Mouse (Mus musculus): ENCODE measurements at regions not wholly inside any gene's neighbourhood (a gene's known extent, or its start where the extent isn't known, plus 50 kb on each side); places are given as distances from the start of the nearest gene placed in this dataset.

- no peak overlapping the region for H3K9ac ChIP-seq (ENCODE audit: low read length)
- no peaks in the 10 kb centered on the region for H3K9me3 ChIP-seq (replicated peaks; ENCODE audit: control insufficient read depth, low read length)
- H3K36me3 ChIP-seq (ENCODE audit: control insufficient read depth, insufficient read depth, low read length): no peaks in the 10 kb centered on the region
- no peak overlapping the region for H3K27ac ChIP-seq (ENCODE audit: low read length)
- H3K4me1 ChIP-seq (ENCODE audit: control insufficient read depth, insufficient read depth, low read length): no peaks in the 10 kb centered on the region
- 37% methylated on average over 9 of the region's 9 CpGs for WGBS
- no peak for ATAC-seq (ENCODE audit: insufficient read depth, low FRiP score)
- H3K4me2 ChIP-seq (ENCODE audit: low read depth, low read length): no peak overlapping the region
- no peak overlapping the region for H3K4me3 ChIP-seq (replicated peaks; ENCODE audit: low read length)
- H3K27me3 ChIP-seq (ENCODE audit: control insufficient read depth, insufficient read depth, low read length): no peaks in the 10 kb centered on the region
Observed at GRCm38 (mm10) chr4:62823555-62824250, 141.7 kb upstream of the Zfp618 start.

- Histone ChIP-seq H3K4me1 (ENCODE audit: control insufficient read depth, insufficient read depth, low read length) (no peaks in the 10 kb centered on the region), H3K27me3 (ENCODE audit: control insufficient read depth, insufficient read depth, low read length) (no peaks in the 10 kb centered on the region), H3K36me3 (ENCODE audit: control insufficient read depth, insufficient read depth, low read length) (no peaks in the 10 kb centered on the region), H3K4me2 (ENCODE audit: low read depth, low read length) (no peak overlapping the region), H3K9ac (ENCODE audit: low read length) (no peak overlapping the region), H3K4me3 (replicated peaks; ENCODE audit: low read length) (no peak overlapping the region), H3K27ac (ENCODE audit: low read length) (no peak overlapping the region), H3K9me3 (replicated peaks; ENCODE audit: control insufficient read depth, low read length) (no peaks in the 10 kb centered on the region)
- ATAC-seq (ENCODE audit: insufficient read depth, low FRiP score): no peak
- 87% methylated on average over 10 of the region's 10 CpGs for WGBS
Observed at GRCm38 (mm10) chr4:62824581-62824980, 140.8 kb upstream of the Zfp618 start.

GRCm38 (mm10) chr4:62825256-62825655 is 140.1 kb upstream of the Zfp618 start:
- H3K36me3 ChIP-seq (ENCODE audit: control insufficient read depth, insufficient read depth, low read length): no peaks in the 10 kb centered on the region
- H3K27ac ChIP-seq (ENCODE audit: low read length): no peak overlapping the region
- no peak overlapping the region for H3K4me3 ChIP-seq (replicated peaks; ENCODE audit: low read length)
- ATAC-seq (ENCODE audit: insufficient read depth, low FRiP score): no peak
- WGBS: 77% methylated on average over 5 of the region's 5 CpGs
- no peak overlapping the region for H3K4me2 ChIP-seq (ENCODE audit: low read depth, low read length)
- H3K27me3 ChIP-seq (ENCODE audit: control insufficient read depth, insufficient read depth, low read length): no peaks in the 10 kb centered on the region
- H3K4me1 ChIP-seq (ENCODE audit: control insufficient read depth, insufficient read depth, low read length): no peaks in the 10 kb centered on the region
- H3K9me3 ChIP-seq (replicated peaks; ENCODE audit: control insufficient read depth, low read length): no peaks in the 10 kb centered on the region
- H3K9ac ChIP-seq (ENCODE audit: low read length): no peak overlapping the region

- Histone ChIP-seq H3K27me3 (ENCODE audit: control insufficient read depth, insufficient read depth, low read length) (no peaks in the 10 kb centered on the region), H3K9me3 (replicated peaks; ENCODE audit: control insufficient read depth, low read length) (no peaks in the 10 kb centered on the region), H3K4me2 (ENCODE audit: low read depth, low read length) (no peak overlapping the region), H3K36me3 (ENCODE audit: control insufficient read depth, insufficient read depth, low read length) (no peaks in the 10 kb centered on the region), H3K4me3 (replicated peaks; ENCODE audit: low read length) (no peak overlapping the region), H3K4me1 (ENCODE audit: control insufficient read depth, insufficient read depth, low read length) (no peaks in the 10 kb centered on the region), H3K9ac (ENCODE audit: low read length) (no peak overlapping the region), H3K27ac (ENCODE audit: low read length) (no peak overlapping the region)
- ATAC-seq (ENCODE audit: insufficient read depth, low FRiP score): no peak
- 58% methylated on average over 7 of the region's 7 CpGs for WGBS
Observed at GRCm38 (mm10) chr4:62828963-62829362, 136.4 kb upstream of the Zfp618 start.

GRCm38 (mm10) chr4:62833944-62834343 is 131.4 kb upstream of the Zfp618 start:
- Histone ChIP-seq H3K4me1 (ENCODE audit: control insufficient read depth, insufficient read depth, low read length) (no peaks in the 10 kb centered on the region), H3K4me2 (ENCODE audit: low read depth, low read length) (no peak overlapping the region), H3K27me3 (ENCODE audit: control insufficient read depth, insufficient read depth, low read length) (no peaks in the 10 kb centered on the region), H3K9ac (ENCODE audit: low read length) (no peak overlapping the region), H3K9me3 (replicated peaks; ENCODE audit: control insufficient read depth, low read length) (no peaks in the 10 kb centered on the region), H3K36me3 (ENCODE audit: control insufficient read depth, insufficient read depth, low read length) (no peaks in the 10 kb centered on the region), H3K4me3 (replicated peaks; ENCODE audit: low read length) (no peak overlapping the region), H3K27ac (ENCODE audit: low read length) (no peak overlapping the region)
- peak; percentile 73 for ATAC-seq (ENCODE audit: insufficient read depth, low FRiP score)
- 20% methylated on average over 7 of the region's 7 CpGs for WGBS

GRCm38 (mm10) chr4:62836875-62837274 is 128.5 kb upstream of the Zfp618 start:
- no peak overlapping the region for H3K9ac ChIP-seq (ENCODE audit: low read length)
- no peak overlapping the region for H3K4me2 ChIP-seq (ENCODE audit: low read depth, low read length)
- no peaks in the 10 kb centered on the region for H3K36me3 ChIP-seq (ENCODE audit: control insufficient read depth, insufficient read depth, low read length)
- no peaks in the 10 kb centered on the region for H3K4me1 ChIP-seq (ENCODE audit: control insufficient read depth, insufficient read depth, low read length)
- no peak overlapping the region for H3K4me3 ChIP-seq (replicated peaks; ENCODE audit: low read length)
- 68% methylated on average over 6 of the region's 6 CpGs for WGBS
- no peak for ATAC-seq (ENCODE audit: insufficient read depth, low FRiP score)
- no peak overlapping the region for H3K27ac ChIP-seq (ENCODE audit: low read length)
- no peaks in the 10 kb centered on the region for H3K9me3 ChIP-seq (replicated peaks; ENCODE audit: control insufficient read depth, low read length)
- H3K27me3 ChIP-seq (ENCODE audit: control insufficient read depth, insufficient read depth, low read length): no peaks in the 10 kb centered on the region

- Histone ChIP-seq H3K27ac (ENCODE audit: low read length) (no peak overlapping the region), H3K4me2 (ENCODE audit: low read depth, low read length) (no peak overlapping the region), H3K9me3 (replicated peaks; ENCODE audit: control insufficient read depth, low read length) (no peaks in the 10 kb centered on the region), H3K4me1 (ENCODE audit: control insufficient read depth, insufficient read depth, low read length) (no peaks in the 10 kb centered on the region), H3K9ac (ENCODE audit: low read length) (no peak overlapping the region), H3K27me3 (ENCODE audit: control insufficient read depth, insufficient read depth, low read length) (no peaks in the 10 kb centered on the region), H3K4me3 (replicated peaks; ENCODE audit: low read length) (no peak overlapping the region), H3K36me3 (ENCODE audit: control insufficient read depth, insufficient read depth, low read length) (no peaks in the 10 kb centered on the region)
- ATAC-seq (ENCODE audit: insufficient read depth, low FRiP score): no peak
- 69% methylated on average over 5 of the region's 5 CpGs for WGBS
Observed at GRCm38 (mm10) chr4:62850526-62850925, 114.8 kb upstream of the Zfp618 start.

GRCm38 (mm10) chr4:62853335-62853734 is 112.0 kb upstream of the Zfp618 start:
- no peak overlapping the region for H3K4me2 ChIP-seq (ENCODE audit: low read depth, low read length)
- H3K9ac ChIP-seq (ENCODE audit: low read length): no peak overlapping the region
- ATAC-seq (ENCODE audit: insufficient read depth, low FRiP score): no peak
- 90% methylated on average over 1 of the region's 1 CpGs for WGBS
- H3K9me3 ChIP-seq (replicated peaks; ENCODE audit: control insufficient read depth, low read length): no peaks in the 10 kb centered on the region
- no peaks in the 10 kb centered on the region for H3K27me3 ChIP-seq (ENCODE audit: control insufficient read depth, insufficient read depth, low read length)
- H3K4me1 ChIP-seq (ENCODE audit: control insufficient read depth, insufficient read depth, low read length): no peaks in the 10 kb centered on the region
- no peaks in the 10 kb centered on the region for H3K36me3 ChIP-seq (ENCODE audit: control insufficient read depth, insufficient read depth, low read length)
- no peak overlapping the region for H3K27ac ChIP-seq (ENCODE audit: low read length)
- no peak overlapping the region for H3K4me3 ChIP-seq (replicated peaks; ENCODE audit: low read length)

- no peak overlapping the region for H3K4me2 ChIP-seq (ENCODE audit: low read depth, low read length)
- H3K4me3 ChIP-seq (replicated peaks; ENCODE audit: low read length): no peak overlapping the region
- no peaks in the 10 kb centered on the region for H3K27me3 ChIP-seq (ENCODE audit: control insufficient read depth, insufficient read depth, low read length)
- no peak overlapping the region for H3K27ac ChIP-seq (ENCODE audit: low read length)
- ATAC-seq (ENCODE audit: insufficient read depth, low FRiP score): no peak
- no peak overlapping the region for H3K9ac ChIP-seq (ENCODE audit: low read length)
- no peaks in the 10 kb centered on the region for H3K9me3 ChIP-seq (replicated peaks; ENCODE audit: control insufficient read depth, low read length)
- WGBS: 69% methylated on average over 3 of the region's 3 CpGs
- no peaks in the 10 kb centered on the region for H3K36me3 ChIP-seq (ENCODE audit: control insufficient read depth, insufficient read depth, low read length)
- H3K4me1 ChIP-seq (ENCODE audit: control insufficient read depth, insufficient read depth, low read length): no peaks in the 10 kb centered on the region
Observed at GRCm38 (mm10) chr4:62856406-62856805, 109.0 kb upstream of the Zfp618 start.
